Mouse (Mus musculus): ENCODE measurements around the gene Srpk2. TPM values are rescaled to one million over a fixed set of nuclear protein-coding genes. Genes with fewer than 3 reads are reported as not detected.

Gene Srpk2
- polyA plus RNA-seq, 1 experiment from 2014 or later = 53.9 TPM

- WGBS = 68% methylated on average over 3 of the region's 3 CpGs
- H3K4me2 ChIP-seq (ENCODE audit: low read depth, low read length) = no peak overlapping the region
- H3K27ac ChIP-seq (replicated peaks; ENCODE audit: low read depth, low read length) = no peak overlapping the region
- 0 out of 2 replicates have a peak, but pooled peaks cover 2% of the 10 kb centered on the region for H3K4me1 ChIP-seq (ENCODE audit: control insufficient read depth, insufficient read depth, low read length)
- no peak overlapping the region for H3K9ac ChIP-seq (replicated peaks; ENCODE audit: low read length)
- H3K9me3 ChIP-seq (replicated peaks; ENCODE audit: control insufficient read depth, low read length) = no peaks in the 10 kb centered on the region
- H3K27me3 ChIP-seq (ENCODE audit: control insufficient read depth, insufficient read depth, low read length) = no peaks in the 10 kb centered on the region
- H3K4me3 ChIP-seq (ENCODE audit: low read depth, low read length) = no peak overlapping the region
- no peaks in the 10 kb centered on the region; the same call in 1 of the 2 replicates for H3K36me3 ChIP-seq (replicated peaks; ENCODE audit: control insufficient read depth, insufficient read depth, low read depth, low read length)
- DNase-seq (ENCODE audit: low spot score) (no peak), ATAC-seq (replicated peaks; ENCODE audit: insufficient number of reproducible peaks, low FRiP score, low TSS enrichment, low read depth) (no peak)
These were observed 167.5 kb downstream of the Srpk2 start for GRCm38 (mm10) chr5:23516962-23517361.

- DNase-seq (ENCODE audit: low spot score) = no peak
- no peak overlapping the region for H3K9ac ChIP-seq (replicated peaks; ENCODE audit: low read length)
- 0 out of 2 replicates have a peak, but pooled peaks cover 2% of the 10 kb centered on the region for H3K4me1 ChIP-seq (ENCODE audit: control insufficient read depth, insufficient read depth, low read length)
- 92% methylated on average over 10 of the region's 10 CpGs for WGBS
- no peak overlapping the region for H3K4me2 ChIP-seq (ENCODE audit: low read depth, low read length)
- H3K36me3 ChIP-seq (replicated peaks; ENCODE audit: control insufficient read depth, insufficient read depth, low read depth, low read length) = no peaks in the 10 kb centered on the region; the same call in 1 of the 2 replicates
- no peak for ATAC-seq (replicated peaks; ENCODE audit: insufficient number of reproducible peaks, low FRiP score, low TSS enrichment, low read depth)
- H3K27ac ChIP-seq (replicated peaks; ENCODE audit: low read depth, low read length) = no peak overlapping the region
- H3K27me3 ChIP-seq (ENCODE audit: control insufficient read depth, insufficient read depth, low read length) = no peaks in the 10 kb centered on the region
- no peak overlapping the region for H3K4me3 ChIP-seq (ENCODE audit: low read depth, low read length)
- no peaks in the 10 kb centered on the region for H3K9me3 ChIP-seq (replicated peaks; ENCODE audit: control insufficient read depth, low read length)
These were observed 169.4 kb downstream of the Srpk2 start for GRCm38 (mm10) chr5:23515038-23515437.

GRCm38 (mm10) chr5:23513468-23513867, 170.9 kb downstream of the Srpk2 start:
- no peaks in the 10 kb centered on the region; the same call in 1 of the 2 replicates for H3K36me3 ChIP-seq (replicated peaks; ENCODE audit: control insufficient read depth, insufficient read depth, low read depth, low read length)
- WGBS = 94% methylated on average over 13 of the region's 13 CpGs

GRCm38 (mm10) chr5:23512556-23512955, 171.9 kb downstream of the Srpk2 start:
- no peaks in the 10 kb centered on the region for H3K4me1 ChIP-seq (ENCODE audit: control insufficient read depth, insufficient read depth, low read length)
- ATAC-seq (replicated peaks; ENCODE audit: insufficient number of reproducible peaks, low FRiP score, low TSS enrichment, low read depth) (no peak), DNase-seq (ENCODE audit: low spot score) (no peak)
- H3K27me3 ChIP-seq (ENCODE audit: control insufficient read depth, insufficient read depth, low read length) = no peaks in the 10 kb centered on the region
- H3K4me3 ChIP-seq (ENCODE audit: low read depth, low read length) = no peak overlapping the region
- no peak overlapping the region for H3K27ac ChIP-seq (replicated peaks; ENCODE audit: low read depth, low read length)
- no peak overlapping the region for H3K4me2 ChIP-seq (ENCODE audit: low read depth, low read length)
- WGBS = 85% methylated on average over 7 of the region's 7 CpGs
- no peak overlapping the region for H3K9ac ChIP-seq (replicated peaks; ENCODE audit: low read length)
- H3K36me3 ChIP-seq (replicated peaks; ENCODE audit: control insufficient read depth, insufficient read depth, low read depth, low read length) = no peaks in the 10 kb centered on the region
- H3K9me3 ChIP-seq (replicated peaks; ENCODE audit: control insufficient read depth, low read length) = no peaks in the 10 kb centered on the region

More at GRCm38 (mm10) chr5:23513468-23513867, 170.9 kb downstream of the Srpk2 start:
- DNase-seq (ENCODE audit: low spot score) = no peak
- Histone ChIP-seq H3K4me1 (ENCODE audit: control insufficient read depth, insufficient read depth, low read length) (0 out of 2 replicates have a peak, but pooled peaks cover 2% of the 10 kb centered on the region), H3K4me3 (ENCODE audit: low read depth, low read length) (no peak overlapping the region), H3K9me3 (replicated peaks; ENCODE audit: control insufficient read depth, low read length) (no peaks in the 10 kb centered on the region), H3K27ac (replicated peaks; ENCODE audit: low read depth, low read length) (no peak overlapping the region), H3K27me3 (ENCODE audit: control insufficient read depth, insufficient read depth, low read length) (no peaks in the 10 kb centered on the region), H3K4me2 (ENCODE audit: low read depth, low read length) (no peak overlapping the region), H3K9ac (replicated peaks; ENCODE audit: low read length) (no peak overlapping the region)
- no peak for ATAC-seq (replicated peaks; ENCODE audit: insufficient number of reproducible peaks, low FRiP score, low TSS enrichment, low read depth)

- Histone ChIP-seq H3K9me3 (replicated peaks; ENCODE audit: control insufficient read depth, low read length) (no peaks in the 10 kb centered on the region), H3K4me3 (ENCODE audit: low read depth, low read length) (no peak overlapping the region), H3K4me2 (ENCODE audit: low read depth, low read length) (no peak overlapping the region), H3K27me3 (ENCODE audit: control insufficient read depth, insufficient read depth, low read length) (no peaks in the 10 kb centered on the region), H3K27ac (replicated peaks; ENCODE audit: low read depth, low read length) (no peak overlapping the region), H3K36me3 (replicated peaks; ENCODE audit: control insufficient read depth, insufficient read depth, low read depth, low read length) (no peaks in the 10 kb centered on the region), H3K4me1 (ENCODE audit: control insufficient read depth, insufficient read depth, low read length) (no peaks in the 10 kb centered on the region), H3K9ac (replicated peaks; ENCODE audit: low read length) (no peak overlapping the region)
- ATAC-seq (replicated peaks; ENCODE audit: insufficient number of reproducible peaks, low FRiP score, low TSS enrichment, low read depth) (no peak), DNase-seq (ENCODE audit: low spot score) (no peak)
- 97% methylated on average over 5 of the region's 5 CpGs for WGBS
These were observed 173.0 kb downstream of the Srpk2 start for GRCm38 (mm10) chr5:23511456-23511855.

GRCm38 (mm10) chr5:23508630-23509029, 175.8 kb downstream of the Srpk2 start:
- 85% methylated on average over 6 of the region's 6 CpGs for WGBS
- Histone ChIP-seq H3K4me2 (ENCODE audit: low read depth, low read length) (no peak overlapping the region), H3K36me3 (replicated peaks; ENCODE audit: control insufficient read depth, insufficient read depth, low read depth, low read length) (no peaks in the 10 kb centered on the region), H3K27me3 (ENCODE audit: control insufficient read depth, insufficient read depth, low read length) (no peaks in the 10 kb centered on the region), H3K9ac (replicated peaks; ENCODE audit: low read length) (no peak overlapping the region), H3K4me1 (ENCODE audit: control insufficient read depth, insufficient read depth, low read length) (no peaks in the 10 kb centered on the region), H3K27ac (replicated peaks; ENCODE audit: low read depth, low read length) (no peak overlapping the region), H3K4me3 (ENCODE audit: low read depth, low read length) (no peak overlapping the region), H3K9me3 (replicated peaks; ENCODE audit: control insufficient read depth, low read length) (no peaks in the 10 kb centered on the region)
- ATAC-seq (replicated peaks; ENCODE audit: insufficient number of reproducible peaks, low FRiP score, low TSS enrichment, low read depth) (no peak; the same call in 1 of the 2 replicates), DNase-seq (ENCODE audit: low spot score) (no peak)

- WGBS = 82% methylated on average over 4 of the region's 4 CpGs
- no peak overlapping the region for H3K4me3 ChIP-seq (ENCODE audit: low read depth, low read length)
- H3K9me3 ChIP-seq (replicated peaks; ENCODE audit: control insufficient read depth, low read length) = no peaks in the 10 kb centered on the region
- no peak overlapping the region for H3K4me2 ChIP-seq (ENCODE audit: low read depth, low read length)
- no peaks in the 10 kb centered on the region for H3K4me1 ChIP-seq (ENCODE audit: control insufficient read depth, insufficient read depth, low read length)
- DNase-seq (ENCODE audit: low spot score) = no peak
- no peak overlapping the region for H3K27ac ChIP-seq (replicated peaks; ENCODE audit: low read depth, low read length)
- no peak overlapping the region for H3K9ac ChIP-seq (replicated peaks; ENCODE audit: low read length)
- no peaks in the 10 kb centered on the region for H3K27me3 ChIP-seq (ENCODE audit: control insufficient read depth, insufficient read depth, low read length)
- H3K36me3 ChIP-seq (replicated peaks; ENCODE audit: control insufficient read depth, insufficient read depth, low read depth, low read length) = peaks cover 4% of the 10 kb centered on the region
- no peak for ATAC-seq (replicated peaks; ENCODE audit: insufficient number of reproducible peaks, low FRiP score, low TSS enrichment, low read depth)
These were observed 177.2 kb downstream of the Srpk2 start for GRCm38 (mm10) chr5:23507210-23507609.

- H3K27me3 ChIP-seq (ENCODE audit: control insufficient read depth, insufficient read depth, low read length) = no peaks in the 10 kb centered on the region
- no peak overlapping the region for H3K27ac ChIP-seq (replicated peaks; ENCODE audit: low read depth, low read length)
- H3K9me3 ChIP-seq (replicated peaks; ENCODE audit: control insufficient read depth, low read length) = no peaks in the 10 kb centered on the region
- no peak overlapping the region for H3K4me3 ChIP-seq (ENCODE audit: low read depth, low read length)
- H3K9ac ChIP-seq (replicated peaks; ENCODE audit: low read length) = no peak overlapping the region
- ATAC-seq (replicated peaks; ENCODE audit: insufficient number of reproducible peaks, low FRiP score, low TSS enrichment, low read depth) = no peak
- H3K4me1 ChIP-seq (ENCODE audit: control insufficient read depth, insufficient read depth, low read length) = no peaks in the 10 kb centered on the region
- DNase-seq (ENCODE audit: low spot score) = no peak
- WGBS = 87% methylated on average over 3 of the region's 3 CpGs
- peaks cover 7% of the 10 kb centered on the region for H3K36me3 ChIP-seq (replicated peaks; ENCODE audit: control insufficient read depth, insufficient read depth, low read depth, low read length)
- no peak overlapping the region for H3K4me2 ChIP-seq (ENCODE audit: low read depth, low read length)
These were observed 178.8 kb downstream of the Srpk2 start for GRCm38 (mm10) chr5:23505578-23505977.
